Mouse (Mus musculus): ENCODE measurements around the gene Noa1. TPM values are rescaled to one million over a fixed set of nuclear protein-coding genes. Genes with fewer than 3 reads are reported as not detected.

The Noa1 gene
- polyA plus RNA-seq, 1 experiment from 2014 or later = 29.8 TPM

GRCm38 (mm10) chr5:77349971-77350658 lies 40.2 kb upstream of the Noa1 start:
- peaks cover 52% of the 10 kb centered on the region for H3K36me3 ChIP-seq (ENCODE audit: insufficient read depth)
- no peak for ATAC-seq (ENCODE audit: insufficient read depth)

DNA sequence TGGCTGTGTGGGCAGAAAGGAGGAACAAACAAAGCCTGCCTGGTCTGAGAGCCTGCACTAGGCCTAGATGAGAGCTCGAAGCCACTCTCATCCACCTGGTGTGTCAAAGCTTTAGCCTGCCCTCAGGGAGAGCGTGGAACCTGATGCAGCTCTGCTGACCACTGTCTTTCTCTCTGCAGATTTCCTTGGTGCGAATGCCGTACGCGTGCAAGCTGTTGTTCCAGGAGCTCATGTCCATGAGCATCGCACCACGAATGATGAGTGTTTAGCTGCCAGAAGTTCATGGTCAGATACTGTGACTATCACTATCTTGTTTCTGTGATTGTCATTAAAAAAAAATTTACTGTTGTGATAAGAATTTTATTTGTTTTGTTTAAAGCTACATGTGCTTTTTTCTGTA lies 39.0 kb upstream of the Noa1 start:
- Histone ChIP-seq H3K36me3 (ENCODE audit: insufficient read depth) (peaks cover 64% of the 10 kb centered on the region), H3K4me3 (ENCODE audit: low read depth, low read length) (no peak overlapping the region), H3K27me3 (ENCODE audit: insufficient read depth, low read length) (no peaks in the 10 kb centered on the region), H3K27ac (ENCODE audit: low read depth) (no peak overlapping the region), H3K4me2 (no peak overlapping the region), H3K9me3 (ENCODE audit: low read depth, low read length) (no peaks in the 10 kb centered on the region), H3K9ac (no peak overlapping the region), H3K4me1 (ENCODE audit: insufficient read depth) (no peaks in the 10 kb centered on the region)
- ATAC-seq (ENCODE audit: insufficient read depth) = no peak
- TF ChIP-seq CTCF (IDR thresholded peaks at IDR 0.05; ENCODE audit: low read depth) = no peak
- no peak for DNase-seq
- 92% methylated on average over 8 of the region's 8 CpGs for WGBS

More at GRCm38 (mm10) chr5:77349971-77350658, 40.2 kb upstream of the Noa1 start:
- WGBS = 89% methylated on average over 15 of the region's 15 CpGs
- Histone ChIP-seq H3K27me3 (ENCODE audit: insufficient read depth, low read length) (no peaks in the 10 kb centered on the region), H3K9me3 (ENCODE audit: low read depth, low read length) (no peaks in the 10 kb centered on the region), H3K4me1 (ENCODE audit: insufficient read depth) (no peaks in the 10 kb centered on the region), H3K9ac (no peak overlapping the region), H3K4me3 (ENCODE audit: low read depth, low read length) (no peak overlapping the region), H3K27ac (ENCODE audit: low read depth) (no peak overlapping the region), H3K4me2 (no peak overlapping the region)
- DNase-seq = no peak
- TF ChIP-seq CTCF (IDR thresholded peaks at IDR 0.05; ENCODE audit: low read depth) = no peak

- Histone ChIP-seq H3K4me2 (no peak overlapping the region), H3K9me3 (ENCODE audit: low read depth, low read length) (no peaks in the 10 kb centered on the region), H3K9ac (no peak overlapping the region), H3K27ac (ENCODE audit: low read depth) (no peak overlapping the region), H3K4me1 (ENCODE audit: insufficient read depth) (no peaks in the 10 kb centered on the region), H3K36me3 (ENCODE audit: insufficient read depth) (peaks cover 98% of the 10 kb centered on the region), H3K27me3 (ENCODE audit: insufficient read depth, low read length) (no peaks in the 10 kb centered on the region), H3K4me3 (ENCODE audit: low read depth, low read length) (no peak overlapping the region)
- ATAC-seq (ENCODE audit: insufficient read depth) (no peak), DNase-seq (no peak)
- WGBS = 82% methylated on average over 4 of the region's 4 CpGs
- TF ChIP-seq CTCF (IDR thresholded peaks at IDR 0.05; ENCODE audit: low read depth) = no peak
Measured at GRCm38 (mm10) chr5:77340033-77340432, 30.1 kb upstream of the Noa1 start.

GRCm38 (mm10) chr5:77330154-77330553 lies 20.3 kb upstream of the Noa1 start:
- 69% methylated on average over 5 of the region's 5 CpGs for WGBS
- H3K27ac ChIP-seq (ENCODE audit: low read depth) = no peak overlapping the region
- H3K9ac ChIP-seq = no peak overlapping the region
- TF ChIP-seq CTCF (IDR thresholded peaks at IDR 0.05; ENCODE audit: low read depth) = 0 out of 2 replicates have a peak, but pooled peaks have one; percentile 12
- H3K4me3 ChIP-seq (ENCODE audit: low read depth, low read length) = no peak overlapping the region
- DNase-seq = no peak
- H3K27me3 ChIP-seq (ENCODE audit: insufficient read depth, low read length) = no peaks in the 10 kb centered on the region
- peaks cover 86% of the 10 kb centered on the region for H3K36me3 ChIP-seq (ENCODE audit: insufficient read depth)
- H3K4me2 ChIP-seq = no peak overlapping the region
- no peaks in the 10 kb centered on the region for H3K4me1 ChIP-seq (ENCODE audit: insufficient read depth)
- no peak for ATAC-seq (ENCODE audit: insufficient read depth)
- no peaks in the 10 kb centered on the region for H3K9me3 ChIP-seq (ENCODE audit: low read depth, low read length)

GRCm38 (mm10) chr5:77324936-77325335 lies 15.1 kb upstream of the Noa1 start:
- Histone ChIP-seq H3K4me1 (ENCODE audit: insufficient read depth) (no peaks in the 10 kb centered on the region), H3K27me3 (ENCODE audit: insufficient read depth, low read length) (no peaks in the 10 kb centered on the region), H3K4me2 (no peak overlapping the region), H3K4me3 (ENCODE audit: low read depth, low read length) (no peak overlapping the region), H3K9me3 (ENCODE audit: low read depth, low read length) (no peaks in the 10 kb centered on the region), H3K36me3 (ENCODE audit: insufficient read depth) (peaks cover 91% of the 10 kb centered on the region), H3K27ac (ENCODE audit: low read depth) (no peak overlapping the region), H3K9ac (no peak overlapping the region)
- DNase-seq (no peak), ATAC-seq (ENCODE audit: insufficient read depth) (no peak)
- TF ChIP-seq CTCF (IDR thresholded peaks at IDR 0.05; ENCODE audit: low read depth) = no peak
- WGBS = 88% methylated on average over 1 of the region's 1 CpGs

GRCm38 (mm10) chr5:77314986-77315385 lies 5.1 kb upstream of the Noa1 start:
- ATAC-seq (ENCODE audit: insufficient read depth) (no peak), DNase-seq (no peak)
- Histone ChIP-seq H3K27ac (ENCODE audit: low read depth) (no peak overlapping the region), H3K4me1 (ENCODE audit: insufficient read depth) (peaks cover 3% of the 10 kb centered on the region; the same call in 1 of the 2 replicates), H3K4me2 (no peak overlapping the region), H3K27me3 (ENCODE audit: insufficient read depth, low read length) (no peaks in the 10 kb centered on the region), H3K9ac (no peak overlapping the region), H3K36me3 (ENCODE audit: insufficient read depth) (peaks cover 61% of the 10 kb centered on the region), H3K4me3 (ENCODE audit: low read depth, low read length) (no peak overlapping the region), H3K9me3 (ENCODE audit: low read depth, low read length) (no peaks in the 10 kb centered on the region)
- no peak for TF ChIP-seq CTCF (IDR thresholded peaks at IDR 0.05; ENCODE audit: low read depth)
- WGBS = 67% methylated on average over 6 of the region's 6 CpGs

DNA sequence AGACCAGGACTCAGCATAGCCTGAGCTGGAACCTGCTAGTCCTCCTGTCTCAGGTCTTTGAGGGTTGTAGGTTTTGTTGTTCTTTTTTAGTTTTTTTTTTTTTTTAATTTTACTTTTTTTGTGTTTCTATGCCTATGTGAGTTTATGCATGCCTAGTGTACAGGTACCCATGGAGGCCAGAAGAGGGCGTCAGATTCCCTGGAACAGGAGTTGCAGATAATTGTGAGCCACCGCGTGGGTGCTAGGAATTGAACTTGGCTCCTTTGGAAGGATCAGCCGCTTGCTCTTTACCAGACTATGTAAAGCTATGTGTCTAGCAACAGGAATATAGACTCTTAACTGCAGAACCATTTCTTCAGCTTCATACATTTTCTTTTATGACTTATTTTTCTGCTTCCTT lies 4.3 kb upstream of the Noa1 start:
- peaks cover 55% of the 10 kb centered on the region for H3K36me3 ChIP-seq (ENCODE audit: insufficient read depth)
- H3K9ac ChIP-seq = no peak overlapping the region
- peaks cover 3% of the 10 kb centered on the region; the same call in 1 of the 2 replicates for H3K4me1 ChIP-seq (ENCODE audit: insufficient read depth)
- H3K27ac ChIP-seq (ENCODE audit: low read depth) = no peak overlapping the region
- H3K4me2 ChIP-seq = no peak overlapping the region
- ATAC-seq (ENCODE audit: insufficient read depth) (no peak), DNase-seq (no peak)
- no peaks in the 10 kb centered on the region for H3K9me3 ChIP-seq (ENCODE audit: low read depth, low read length)
- TF ChIP-seq CTCF (IDR thresholded peaks at IDR 0.05; ENCODE audit: low read depth) = no peak
- no peaks in the 10 kb centered on the region for H3K27me3 ChIP-seq (ENCODE audit: insufficient read depth, low read length)
- H3K4me3 ChIP-seq (ENCODE audit: low read depth, low read length) = no peak overlapping the region
- 88% methylated on average over 4 of the region's 4 CpGs for WGBS
